Mouse (Mus musculus): ENCODE measurements around the gene 5430419D17Rik.
A peak's percentile ranks its signal among the peaks of the same experiment; 100 is the strongest.

Gene 5430419D17Rik

GRCm38 (mm10) chr7:131174121-131174520 is at the start of gene 5430419D17Rik:
Gene 5430419D17Rik, plus strand, starts transcription at chr7:131174402.
- no peak for DNase-seq

DNA sequence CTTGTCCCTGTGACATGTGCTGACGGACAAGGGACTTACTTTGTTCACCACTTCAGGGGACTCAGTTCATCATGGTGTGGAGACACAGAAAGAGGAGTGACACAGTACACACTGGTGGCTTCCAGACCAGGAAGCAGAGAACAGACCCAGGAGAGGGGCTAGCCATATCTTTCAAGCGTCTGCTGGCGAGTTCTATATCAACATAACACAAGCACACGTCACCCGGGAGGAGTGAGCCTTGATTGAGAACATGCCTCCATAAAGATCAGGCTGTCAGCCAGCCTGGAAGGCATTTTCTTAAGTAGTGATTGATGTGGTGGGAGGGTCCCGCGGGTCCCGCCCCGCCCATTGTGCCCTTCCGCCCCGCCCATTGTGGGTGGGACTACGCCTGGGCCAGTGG is 44.2 kb upstream of the 5430419D17Rik start:
- no peak for DNase-seq

DNA sequence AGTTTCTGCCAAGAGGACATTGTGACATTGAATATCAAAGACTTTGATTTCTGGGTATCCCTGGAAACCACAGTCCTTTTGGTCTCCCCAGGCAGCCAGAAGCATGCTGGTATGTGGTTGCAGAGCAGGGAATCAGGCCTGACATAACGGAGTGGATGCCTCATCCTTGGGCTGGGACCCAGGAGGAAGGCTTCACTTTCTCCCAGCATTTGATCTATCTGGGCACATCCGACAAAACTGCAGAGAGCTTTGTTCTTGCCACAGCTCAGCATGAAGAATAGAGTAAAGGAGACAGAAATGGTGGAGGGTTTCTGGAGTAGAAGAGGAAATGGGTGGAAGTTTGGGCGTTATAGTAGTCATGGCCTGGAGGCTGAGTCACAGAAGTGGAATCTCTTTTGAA is 41.0 kb upstream of the 5430419D17Rik start:
- DNase-seq: no peak

- no peak for DNase-seq
Measured at GRCm38 (mm10) chr7:131146214-131146613, 28.0 kb upstream of the 5430419D17Rik start, which contains the start of gene 4933402N03Rik. Gene 4933402N03Rik, minus strand, starts transcription at chr7:131146314.

DNA sequence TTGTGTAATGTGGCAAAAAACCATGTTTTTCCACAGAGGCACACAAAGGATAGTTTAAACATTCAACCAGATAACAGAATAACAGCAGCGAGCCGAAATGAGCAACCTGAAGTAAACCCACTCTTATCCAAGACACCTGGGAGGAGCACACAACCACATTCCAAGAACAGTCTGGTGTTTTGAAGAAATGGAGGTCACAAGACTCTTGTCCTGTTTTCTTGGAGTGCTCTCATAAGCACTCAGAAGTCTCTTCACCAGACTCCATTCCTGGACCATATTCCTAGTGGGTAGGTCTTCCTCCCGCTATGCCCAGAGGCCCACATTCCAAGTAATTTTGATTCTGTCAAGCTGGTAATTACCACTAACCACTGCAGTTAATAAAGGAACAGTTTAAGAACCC is 24.0 kb upstream of the 5430419D17Rik start:
- no peak for DNase-seq

GRCm38 (mm10) chr7:131153044-131153443 is 21.2 kb upstream of the 5430419D17Rik start:
- no peak for DNase-seq

- DNase-seq: no peak
Measured at GRCm38 (mm10) chr7:131162251-131162650, 12.0 kb upstream of the 5430419D17Rik start.

- DNase-seq: no peak
Measured at GRCm38 (mm10) chr7:131167771-131168170, 6.4 kb upstream of the 5430419D17Rik start.

- DNase-seq: peak; percentile 26 to 47
Measured at GRCm38 (mm10) chr7:131169099-131169498, 5.1 kb upstream of the 5430419D17Rik start.

DNA sequence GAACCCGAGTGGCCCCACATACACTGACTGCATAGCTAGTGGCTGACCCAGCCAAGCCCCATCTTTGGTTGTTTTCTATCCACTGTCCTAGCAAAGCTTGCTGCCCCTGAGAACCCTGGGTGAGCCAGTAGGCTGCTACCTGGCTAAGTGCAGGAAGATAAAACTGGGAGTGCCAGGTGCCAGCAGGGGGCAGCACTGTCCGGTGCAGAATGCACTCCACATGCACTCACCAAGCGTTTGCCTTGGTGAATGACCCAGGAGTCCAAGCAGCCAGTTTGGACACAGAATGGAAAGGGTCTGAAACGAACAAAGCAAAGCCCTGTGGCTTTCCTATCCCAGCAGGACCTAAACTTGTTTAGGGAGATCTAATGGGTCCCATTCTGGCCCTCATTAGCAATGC is 8.5 kb downstream of the 5430419D17Rik start:
- no peak for DNase-seq

DNA sequence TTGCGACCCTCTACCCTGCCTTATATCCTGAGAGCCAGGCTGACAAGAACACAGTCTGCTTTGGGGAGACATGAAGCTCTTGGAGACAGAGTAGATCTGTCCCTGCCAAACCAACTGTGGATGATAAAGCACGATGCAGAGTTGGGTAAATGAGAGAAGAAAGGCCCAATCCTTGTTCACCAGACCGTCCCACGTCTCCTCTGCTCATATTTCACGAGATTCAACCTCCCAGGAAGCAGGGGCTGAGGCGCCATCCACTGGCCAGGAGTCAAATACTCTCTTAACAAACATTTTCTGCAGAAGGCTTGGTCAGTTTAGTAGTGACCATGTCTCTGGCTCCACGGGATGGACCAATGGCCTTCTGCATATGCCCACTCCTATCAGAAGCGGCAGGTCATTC is 10.1 kb downstream of the 5430419D17Rik start:
- no peak for DNase-seq

DNA sequence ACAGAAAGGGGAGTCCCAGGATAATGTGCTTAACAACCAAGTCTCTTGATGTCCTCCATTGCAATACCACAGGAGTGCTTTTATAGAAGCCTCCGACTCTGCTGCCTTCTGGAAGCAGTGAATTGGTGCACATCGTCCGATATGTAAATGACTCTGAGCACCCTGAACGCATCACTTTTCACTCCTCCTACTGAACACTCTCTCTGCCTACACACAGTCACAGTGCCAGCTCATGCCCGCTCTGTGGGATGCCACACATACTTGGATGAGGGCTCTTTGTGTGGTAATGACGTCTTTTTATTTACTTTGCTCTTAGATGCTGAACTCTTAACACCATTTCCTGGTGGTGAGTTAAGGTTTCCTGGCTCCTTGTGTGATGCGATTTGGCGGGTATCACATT is 12.8 kb downstream of the 5430419D17Rik start:
- no peak for DNase-seq

DNA sequence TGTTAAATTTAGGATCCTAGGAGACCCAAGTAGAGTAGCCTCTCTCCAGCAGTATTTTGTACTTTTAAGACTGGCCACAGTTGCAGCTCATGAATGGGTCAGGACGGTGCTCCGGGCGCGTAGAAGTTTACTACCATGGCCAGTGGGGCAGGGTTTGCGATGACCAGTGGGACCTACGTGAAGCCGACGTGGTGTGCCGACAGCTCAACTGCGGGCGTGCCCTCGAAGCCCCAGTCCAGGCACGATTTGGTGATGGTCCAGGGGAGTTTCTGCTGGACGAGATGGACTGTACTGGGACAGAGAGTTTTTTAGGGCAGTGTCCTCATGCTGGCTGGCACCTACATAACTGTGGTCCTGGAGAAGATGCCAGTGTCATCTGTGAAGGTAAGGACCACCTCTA is 13.8 kb downstream of the 5430419D17Rik start:
- DNase-seq: no peak

GRCm38 (mm10) chr7:131223086-131223485 is 48.9 kb downstream of the 5430419D17Rik start:
- DNase-seq: no peak

DNA sequence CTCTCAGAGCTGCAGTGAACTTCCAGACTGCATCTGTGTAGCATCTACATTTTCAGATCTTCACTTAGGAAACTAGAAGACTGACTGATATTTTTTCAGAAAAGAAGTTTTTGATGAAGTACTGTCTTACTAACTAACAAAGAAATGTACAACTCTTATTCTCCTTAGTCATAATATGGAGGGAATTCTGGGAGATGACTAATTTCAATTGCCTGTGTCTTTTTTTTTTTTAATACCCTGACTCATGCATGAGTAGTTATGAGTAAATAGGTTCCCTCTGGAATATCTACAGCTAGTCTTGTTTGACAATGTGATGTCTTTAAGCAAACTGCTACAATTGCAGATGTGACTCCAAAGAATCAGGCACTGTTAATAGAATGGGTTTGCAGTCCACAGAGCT is 61.9 kb downstream of the 5430419D17Rik start:
- DNase-seq: no peak

DNA sequence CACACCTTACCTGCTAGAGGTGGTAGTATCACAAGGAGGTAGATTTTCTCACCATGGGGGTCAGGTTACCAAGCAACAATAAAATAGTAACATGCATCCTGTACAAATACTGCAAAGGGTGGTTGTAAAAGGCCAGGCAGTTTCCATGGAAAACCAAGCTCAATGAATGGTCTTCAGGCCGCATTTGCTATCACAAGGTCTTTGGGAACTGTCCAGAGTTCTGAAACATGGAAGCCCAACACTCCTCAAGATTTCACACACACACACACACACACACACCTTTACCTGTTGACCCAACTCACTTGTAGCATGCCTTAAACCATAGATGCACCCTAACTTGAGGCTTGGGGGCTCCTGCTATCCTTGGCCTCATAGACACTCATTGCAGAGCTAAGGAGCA is 70.8 kb downstream of the 5430419D17Rik start:
- DNase-seq: no peak

DNA sequence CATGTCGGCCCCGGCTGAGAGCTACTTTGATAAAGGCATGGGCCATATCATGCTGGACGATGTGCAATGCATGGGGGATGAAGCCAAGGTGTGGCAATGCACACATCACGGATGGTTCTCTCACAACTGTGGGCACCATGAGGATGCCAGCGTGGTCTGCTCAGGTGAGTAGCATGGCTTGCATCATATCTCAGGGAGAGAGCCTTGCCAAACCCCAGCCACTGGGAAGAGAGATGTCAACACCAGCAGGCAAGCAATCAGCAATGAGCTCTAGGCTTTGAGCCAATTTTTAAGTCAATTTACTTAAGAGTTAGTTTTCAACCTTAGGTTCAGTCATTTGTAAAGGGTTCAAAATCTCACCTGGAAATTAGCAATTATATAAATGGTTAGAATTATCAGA is 82.6 kb downstream of the 5430419D17Rik start:
- no peak for DNase-seq

DNA sequence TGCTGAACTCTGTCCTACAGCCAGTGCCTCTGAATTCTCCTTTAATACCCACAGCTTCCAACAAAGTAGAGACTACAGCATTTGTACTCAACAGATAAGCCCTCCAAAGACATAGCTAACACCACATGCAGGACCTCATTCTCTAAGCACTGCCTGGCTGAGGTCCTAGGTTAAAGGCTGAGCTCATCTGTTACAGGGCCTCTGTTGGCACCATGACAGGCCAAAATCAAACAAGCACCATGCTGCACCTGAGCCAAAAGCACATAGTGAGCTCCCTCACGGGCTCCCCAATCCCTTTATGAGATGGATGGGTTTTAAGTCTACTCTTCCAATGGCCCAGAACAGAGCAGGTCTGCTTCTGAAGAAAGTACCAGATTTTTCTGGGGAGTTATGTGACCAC is 83.1 kb downstream of the 5430419D17Rik start:
- no peak for DNase-seq

- DNase-seq: no peak
Measured at GRCm38 (mm10) chr7:131260946-131261345, 86.7 kb downstream of the 5430419D17Rik start.

- no peak for DNase-seq
Measured at GRCm38 (mm10) chr7:131264251-131264650, 90.0 kb downstream of the 5430419D17Rik start.

- DNase-seq: no peak
Measured at GRCm38 (mm10) chr7:131265851-131266250, 91.6 kb downstream of the 5430419D17Rik start.

DNA sequence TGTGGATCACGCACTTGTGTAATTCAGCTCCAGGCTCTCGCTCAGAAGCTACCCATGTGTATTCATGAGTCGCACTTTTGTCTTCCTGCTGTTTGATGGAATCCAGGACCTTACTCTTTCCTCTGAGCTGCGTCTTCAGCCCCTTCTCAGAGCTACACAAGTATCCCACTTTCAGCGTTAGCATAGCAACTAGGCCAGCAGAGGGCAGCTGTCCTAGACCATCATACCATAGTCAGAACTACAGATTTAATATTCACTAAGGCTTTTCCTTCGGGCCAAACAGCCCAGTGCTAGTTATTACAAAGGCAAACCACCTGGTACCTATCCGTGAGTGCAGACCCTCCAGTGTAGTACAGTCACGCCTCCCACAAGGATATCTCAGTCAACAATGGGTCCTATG is 122.9 kb downstream of the 5430419D17Rik start:
- no peak for DNase-seq

GRCm38 (mm10) chr7:131303340-131303739 is 129.1 kb downstream of the 5430419D17Rik start:
- DNase-seq: no peak

- no peak for DNase-seq
Measured at GRCm38 (mm10) chr7:131306733-131307132, 132.5 kb downstream of the 5430419D17Rik start.

DNA sequence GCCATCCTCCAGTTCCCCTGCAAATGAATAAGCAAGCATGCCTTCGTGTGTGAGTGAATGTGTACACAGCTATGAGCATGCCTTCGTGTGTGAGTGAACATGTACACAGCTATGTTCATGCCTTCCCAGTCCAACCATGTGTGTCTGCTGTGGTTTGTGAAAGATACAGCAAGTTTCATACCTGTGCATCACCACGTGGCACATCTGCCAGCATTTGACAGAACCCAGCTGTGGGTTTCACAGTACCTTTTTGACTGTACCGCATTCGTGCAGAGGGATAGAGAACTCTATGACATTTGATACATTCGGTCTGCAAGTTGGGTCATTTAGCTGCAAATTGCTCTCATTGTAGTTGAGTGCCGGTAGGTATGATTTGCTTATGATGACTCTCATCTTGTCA is 140.3 kb downstream of the 5430419D17Rik start:
- DNase-seq: no peak

DNA sequence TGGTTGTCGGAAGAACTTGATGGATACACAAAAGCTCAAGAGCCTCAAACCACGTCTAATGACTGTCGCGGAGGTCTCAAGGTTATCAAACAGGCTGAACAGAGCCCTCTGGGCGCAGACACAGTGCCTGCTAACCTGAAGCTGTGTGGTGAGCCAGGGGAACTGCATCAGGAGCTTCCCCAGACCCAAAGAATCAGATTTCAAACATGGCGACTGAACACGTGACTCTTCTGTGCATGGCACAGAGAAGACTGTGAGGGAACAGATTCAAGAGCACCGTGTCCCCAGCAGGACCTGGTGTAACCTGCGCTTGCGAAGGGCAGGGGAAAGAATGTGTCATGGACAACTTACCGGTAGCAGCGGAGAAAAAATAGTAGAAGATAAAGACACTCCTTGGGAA is 143.4 kb downstream of the 5430419D17Rik start:
- DNase-seq: no peak

Measured in thymus, adult 18-20 months (tissue).